Mouse (Mus musculus) left cerebral cortex, postnatal 4 days (tissue): ENCODE data around the gene Smtn. TPM values are rescaled to one million over a fixed set of nuclear protein-coding genes. Genes with fewer than 3 reads are reported as not detected.

ENCODE experiments used
- DNase-seq: peaks from one replicate; pipeline ENCODE4 v3.0.0-alpha.2; 2022
- intact Hi-C: fragments of 180-260 bp; cut with DNase I; formaldehyde crosslinking; loops from one replicate; pipeline ENCODE4 v1.15.1; 2025
- total RNA-seq, 2 experiments: library from RNA; stranded (reverse); gene quantifications; 2 replicates each; pipeline ENCODE4 v1.2.3; 2021

Smtn gene
- 10 to 100 TPM; 15.0 to 17.6 TPM for total RNA-seq

DNA sequence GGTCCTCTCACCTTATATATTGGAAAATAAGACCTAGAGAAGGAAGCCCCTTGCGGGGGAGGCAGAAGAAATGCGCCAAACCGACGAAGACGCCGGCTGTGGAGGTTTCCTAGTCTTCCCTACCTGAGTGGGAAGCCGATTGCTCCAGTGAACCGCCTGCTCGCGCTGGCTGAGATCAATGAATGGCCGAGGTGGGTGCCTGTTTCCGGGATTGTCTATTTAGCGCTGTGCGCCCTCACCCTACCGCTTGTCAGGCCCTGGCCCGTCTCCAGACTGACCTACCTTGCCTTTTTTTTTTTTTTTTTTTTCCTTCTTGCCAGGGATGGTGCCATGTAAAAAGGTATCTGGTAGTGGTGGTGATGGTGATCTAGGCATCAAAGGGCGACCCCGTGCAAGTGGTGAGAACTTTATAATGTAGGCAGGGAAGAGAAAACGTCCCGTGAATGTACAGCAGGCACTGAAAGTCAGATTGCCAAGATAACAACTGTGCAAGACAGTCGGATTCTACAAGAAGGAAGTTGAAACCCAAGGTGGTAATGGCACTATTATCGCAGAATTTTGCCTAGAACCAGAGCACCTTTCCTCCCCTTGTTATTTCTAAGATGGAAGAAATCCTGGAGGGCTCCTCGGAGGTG is at the start of gene Smtn:
Gene Smtn (minus strand): TSS at position 162 of the 635 bp plus-strand sequence.
- intact Hi-C loops, result no loop called here
- DNase-seq, result no peak

DNA sequence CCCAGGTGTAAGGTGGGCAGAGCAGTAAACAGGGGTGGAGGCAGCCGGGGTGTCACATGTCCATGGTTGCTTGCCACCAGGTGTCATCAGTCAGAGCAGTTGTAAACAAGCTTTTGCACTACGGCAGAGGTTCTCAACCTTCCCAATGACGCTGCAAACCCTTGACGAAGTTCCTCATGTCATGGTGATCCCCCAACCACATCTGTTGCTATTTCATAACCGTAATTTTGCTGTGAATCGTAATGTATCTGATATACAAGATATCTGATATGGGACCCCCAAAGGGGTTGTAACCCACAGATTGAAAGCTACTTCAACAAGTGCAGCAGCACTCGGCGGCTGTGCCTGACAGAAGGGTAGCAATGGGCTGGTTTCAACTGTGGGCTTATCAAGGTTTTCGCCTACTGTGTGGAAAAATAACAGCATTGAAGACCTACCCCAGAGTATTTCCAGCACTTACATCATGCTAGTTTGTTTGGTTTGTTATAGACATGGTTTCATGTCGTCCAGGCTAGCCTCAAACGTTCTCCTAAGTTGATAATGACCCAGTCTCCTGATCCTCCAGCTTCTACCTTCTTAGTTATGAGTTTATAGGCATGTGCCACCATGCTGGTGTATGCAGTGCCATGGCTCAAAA is 47.7 kb upstream of the Smtn start:
- intact Hi-C loops, result no loop called here
- DNase-seq, result no peak

DNA sequence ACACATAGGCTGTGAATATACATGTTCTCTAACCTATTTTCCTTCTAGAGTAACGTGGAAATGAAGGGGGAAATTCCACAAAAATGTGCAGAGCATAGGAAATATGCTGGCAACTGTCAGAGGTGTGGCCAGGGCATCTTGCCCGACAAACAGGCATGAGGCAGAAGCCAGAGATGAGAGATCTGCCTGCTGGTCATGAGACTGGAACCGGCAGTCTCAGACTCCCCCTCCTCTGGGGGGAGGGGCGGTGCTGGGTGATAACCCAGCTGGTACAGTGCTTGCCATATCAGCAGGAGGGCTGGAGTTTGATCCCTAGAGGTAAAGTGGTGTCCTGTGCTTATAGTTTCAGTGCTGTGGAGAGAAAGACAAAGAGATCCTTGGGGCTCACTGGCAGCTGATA is 46.9 kb upstream of the Smtn start:
- intact Hi-C loops, result no loop called here
- peak; percentile 32 for DNase-seq

DNA sequence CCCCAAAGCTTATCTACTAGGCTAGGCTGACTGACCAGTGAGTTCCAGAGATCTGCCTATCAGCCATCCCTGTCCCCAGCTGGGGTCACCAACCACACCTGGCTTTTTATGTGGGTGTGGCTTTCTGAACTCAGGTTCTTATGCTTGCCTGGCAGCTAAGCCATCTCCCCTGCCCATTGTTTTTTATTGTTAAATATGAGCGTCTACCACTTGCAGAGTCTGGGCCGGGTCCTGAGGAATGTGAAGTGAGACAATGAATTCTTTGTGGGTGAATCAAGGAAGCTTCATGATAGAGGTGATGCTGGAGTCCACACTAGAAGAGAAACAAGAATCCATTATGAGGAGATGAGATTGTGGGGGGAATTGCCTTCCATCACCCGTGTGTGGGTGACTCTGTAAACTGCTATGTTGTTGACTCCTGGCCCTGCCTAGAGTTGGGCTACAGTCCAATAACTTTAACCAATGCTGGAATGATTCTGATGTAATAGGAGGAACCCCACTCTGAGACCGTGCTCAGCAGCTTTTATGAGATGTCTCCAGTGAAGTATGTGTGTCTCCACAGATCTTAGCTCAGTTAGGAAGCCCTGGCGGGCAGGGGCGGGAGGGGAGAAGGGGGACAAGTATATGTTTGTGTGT is 45.7 kb upstream of the Smtn start:
- no peak for DNase-seq
- intact Hi-C loops, result no loop called here

DNA sequence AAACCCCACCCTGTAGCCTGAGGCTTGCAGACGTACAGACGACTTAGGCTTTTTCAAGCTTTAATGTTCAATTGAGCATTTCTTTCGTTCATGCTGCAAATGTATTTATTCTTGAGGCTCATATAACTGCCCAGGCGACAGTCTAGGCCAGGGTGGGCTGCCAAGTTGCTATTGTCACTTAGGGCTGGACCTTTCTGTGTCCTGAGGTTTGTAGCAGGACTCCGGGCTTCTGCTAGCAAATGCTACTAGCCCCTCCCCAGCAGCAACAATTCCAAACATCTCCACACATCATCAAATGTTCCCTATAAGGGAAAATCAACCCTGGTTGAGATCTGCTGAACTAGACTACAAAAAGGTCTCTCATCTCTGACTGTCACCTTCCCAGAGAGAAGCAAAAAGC is 42.7 kb upstream of the Smtn start:
- no peak for DNase-seq
- intact Hi-C loops, result no loop called here

DNA sequence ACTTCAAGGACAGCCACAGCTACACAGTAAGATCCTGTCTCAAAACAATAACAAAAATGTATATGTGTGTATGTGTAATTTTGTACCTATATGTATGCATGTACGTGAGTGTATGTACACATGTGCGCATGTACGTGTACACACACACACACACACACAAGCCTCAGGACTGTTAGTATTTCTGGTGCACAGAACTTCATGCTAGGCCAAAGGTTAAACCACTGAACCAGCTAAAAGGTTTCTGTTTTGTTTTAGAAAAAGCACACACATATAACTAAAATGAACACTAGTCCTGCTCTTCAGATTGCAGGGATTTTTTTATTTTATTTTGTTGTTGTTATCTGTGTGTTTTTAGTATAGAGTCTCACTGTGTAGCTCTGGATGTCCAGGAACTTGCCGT is 41.5 kb upstream of the Smtn start:
- no peak for DNase-seq
- intact Hi-C loops, result no loop called here

DNA sequence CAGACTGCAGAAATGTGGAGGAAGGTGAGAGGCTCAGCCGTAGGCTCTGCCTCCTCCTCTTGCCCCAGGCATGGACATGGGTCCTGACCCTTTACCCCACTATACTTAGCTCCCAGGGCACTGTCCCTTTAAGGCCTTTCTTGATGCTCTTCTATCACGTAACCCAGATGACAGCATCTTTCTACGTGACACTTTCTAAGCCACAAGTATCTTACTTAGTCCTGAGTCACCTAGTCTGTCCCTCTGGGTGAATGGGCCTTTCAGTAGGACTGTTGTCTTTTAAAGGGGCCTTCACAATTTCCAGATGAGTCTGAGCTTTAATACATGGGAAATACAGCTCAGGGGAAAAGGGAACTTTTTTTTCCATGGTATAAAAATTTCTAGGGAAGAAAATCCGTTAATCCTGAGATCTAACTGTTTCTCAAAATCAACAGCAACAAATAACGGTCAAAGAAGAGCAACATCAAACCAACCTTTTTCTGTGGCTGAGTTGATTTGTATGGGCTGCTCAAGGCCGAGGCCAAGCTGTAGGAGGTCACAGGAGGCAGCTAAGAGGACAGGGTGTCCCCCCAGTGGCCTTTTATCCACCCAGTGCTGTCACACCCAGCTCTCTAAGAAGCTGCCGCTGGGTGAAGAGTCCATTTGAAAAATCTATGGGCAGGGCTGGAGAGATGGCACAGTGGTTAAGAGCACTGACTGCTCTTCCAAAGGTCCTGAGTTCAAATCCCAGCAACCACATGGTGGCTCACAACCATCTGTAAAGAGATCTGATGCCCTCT is 40.1 kb upstream of the Smtn start:
- intact Hi-C loops, result no loop called here
- no peak for DNase-seq

DNA sequence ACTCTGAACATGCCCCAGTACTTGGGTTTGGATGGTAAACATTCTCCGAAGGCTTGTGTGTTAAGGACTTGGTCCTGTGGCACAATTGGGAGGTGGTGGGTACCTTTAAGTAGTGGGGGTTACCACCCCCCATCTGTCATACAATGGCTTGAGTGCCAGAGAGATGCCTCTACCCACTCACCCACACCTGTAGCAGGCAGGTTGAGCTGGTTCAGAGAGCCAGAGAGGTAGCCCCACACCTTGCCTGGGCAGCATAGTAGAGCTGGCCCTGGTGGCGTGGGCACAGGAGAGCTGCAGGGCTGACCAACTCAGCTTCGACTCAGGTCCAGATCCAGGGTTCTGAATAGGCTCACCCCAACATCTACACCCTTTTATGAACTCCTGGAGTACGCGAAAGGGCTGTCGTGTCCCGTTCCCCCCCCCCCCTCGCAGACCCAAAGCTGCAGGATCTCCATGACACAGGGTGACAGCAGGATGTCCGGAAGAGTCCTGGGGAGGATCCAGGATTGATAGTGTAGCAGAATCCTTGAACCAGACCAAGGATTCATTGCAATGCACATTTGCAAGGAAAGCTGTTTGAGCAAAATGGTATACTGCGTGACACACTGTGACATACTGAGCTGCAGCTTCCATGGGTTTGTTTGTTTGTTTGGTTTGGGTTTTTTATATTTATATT is 37.8 kb upstream of the Smtn start:
- DNase-seq, result no peak
- intact Hi-C loops, result no loop called here

DNA sequence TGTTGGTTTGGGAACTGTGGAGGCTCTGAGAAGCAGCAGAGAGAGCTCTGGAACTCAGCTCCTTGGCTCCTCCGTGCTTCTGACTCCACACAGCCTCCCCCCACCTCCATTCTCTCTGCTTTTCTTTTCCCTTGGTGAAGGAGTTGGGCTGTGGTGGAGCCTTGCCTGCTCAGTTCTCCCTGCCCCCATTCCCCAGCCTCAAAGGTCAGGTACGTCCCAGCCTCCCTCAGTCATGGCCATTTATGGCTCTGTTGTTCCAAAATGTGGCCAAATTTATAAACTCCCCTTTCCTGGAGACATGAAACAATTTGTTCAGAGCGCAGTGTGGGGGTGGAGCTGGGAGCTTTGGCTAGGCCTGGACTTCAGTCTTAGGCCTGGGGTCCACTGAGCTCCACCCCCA is 34.8 kb upstream of the Smtn start:
- DNase-seq, result no peak
- intact Hi-C loops, result no loop called here

DNA sequence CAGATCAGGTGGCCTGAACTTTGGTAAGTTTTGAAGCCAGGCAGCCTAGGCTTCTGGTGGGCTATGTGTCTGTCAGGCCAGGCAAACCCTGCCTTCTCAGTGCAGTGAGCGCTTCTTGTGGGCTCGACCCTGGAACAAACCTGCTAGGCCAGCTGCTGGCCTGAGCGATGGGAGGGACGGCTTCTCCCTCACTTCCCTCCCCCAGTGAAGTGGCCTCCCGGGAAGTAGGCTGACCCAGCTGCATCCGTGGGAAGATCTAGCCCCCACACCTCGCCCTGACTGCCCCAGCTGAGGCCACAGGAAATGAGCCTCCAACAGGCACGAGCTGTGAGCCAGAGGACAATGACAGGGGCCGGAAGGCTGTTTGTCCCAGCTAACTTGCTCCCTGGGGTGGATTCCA is 32.7 kb upstream of the Smtn start:
- peak; percentile 12 for DNase-seq
- intact Hi-C loops, result no loop called here

DNA sequence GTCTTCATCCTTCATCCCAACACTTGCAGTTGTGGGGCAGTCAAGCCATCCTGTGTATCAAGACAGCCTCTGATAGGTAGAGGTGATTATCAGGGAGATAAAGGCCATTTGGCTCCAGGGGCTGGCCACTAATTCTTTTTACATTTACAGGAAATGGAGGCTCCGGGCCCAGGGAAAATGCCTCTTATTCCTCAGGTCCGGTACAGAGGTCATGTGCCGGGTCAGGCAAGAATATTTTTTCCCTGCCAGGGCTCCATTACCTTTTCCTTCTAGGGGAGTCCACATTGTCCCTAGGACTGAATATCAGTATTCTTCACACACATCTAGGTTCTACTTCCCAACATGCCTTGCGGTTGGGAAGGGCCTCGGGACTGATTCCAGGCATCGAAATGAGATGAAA is 31.8 kb upstream of the Smtn start:
- intact Hi-C loops, result no loop called here
- no peak for DNase-seq

DNA sequence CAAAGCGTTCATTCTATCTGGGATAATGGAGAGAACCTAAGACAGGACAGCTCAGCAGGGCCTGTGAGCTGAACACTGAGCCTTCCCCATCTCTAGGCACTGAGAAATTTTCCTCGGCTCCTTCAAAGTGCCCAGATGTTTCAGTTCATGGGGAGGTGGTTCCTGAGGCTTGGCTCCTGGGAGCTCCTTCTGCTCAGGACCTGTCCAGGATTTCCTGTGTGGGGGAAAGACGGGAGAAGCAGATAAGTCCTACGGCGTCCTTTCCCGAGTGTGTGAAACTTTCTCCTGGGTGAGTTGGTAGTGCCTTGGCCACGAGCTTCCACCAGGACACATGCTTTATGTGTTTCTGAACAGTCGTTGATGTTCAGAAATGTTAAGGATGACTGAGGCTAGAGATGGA is 29.9 kb upstream of the Smtn start:
- DNase-seq, result no peak
- intact Hi-C loops, result no loop called here

DNA sequence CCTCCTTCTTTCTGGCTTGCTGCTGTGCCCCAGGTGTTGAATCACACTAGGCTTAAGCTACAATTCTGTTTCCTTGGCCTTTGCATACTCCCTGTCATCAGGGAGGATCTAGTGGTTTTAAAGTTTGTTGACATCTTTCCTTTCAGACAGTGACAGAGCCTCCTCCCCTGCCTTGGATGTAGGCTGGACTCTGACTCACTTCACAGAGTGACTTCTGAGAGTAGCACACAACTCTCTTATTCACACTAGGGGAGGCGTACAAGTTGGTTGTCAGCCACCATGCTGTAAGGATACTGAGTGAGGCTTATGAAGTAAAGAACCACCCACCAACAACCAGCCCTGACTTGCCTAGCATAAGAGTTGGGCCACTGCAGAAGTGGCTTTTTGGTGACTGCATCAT is 27.5 kb upstream of the Smtn start:
- intact Hi-C loops, result no loop called here
- no peak for DNase-seq

DNA sequence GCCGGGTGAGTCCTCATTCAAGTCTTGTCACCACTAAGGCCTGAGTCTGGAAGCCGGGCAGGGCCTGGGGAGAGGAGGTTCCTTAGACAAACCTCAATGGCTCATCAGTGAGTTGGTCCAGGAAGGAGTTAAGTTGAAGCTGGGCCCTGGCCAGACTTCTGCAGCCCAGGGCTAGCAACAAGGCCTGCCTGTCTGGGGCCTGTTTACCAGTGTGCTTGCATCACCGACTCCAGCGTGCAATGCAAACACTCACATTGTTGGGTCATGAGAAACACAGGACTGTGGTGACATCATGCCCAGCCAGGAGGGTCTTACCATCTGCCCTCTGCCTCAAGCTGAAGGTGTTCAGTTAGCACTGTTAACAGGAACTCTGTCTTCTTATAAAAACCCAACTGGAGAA is 25.6 kb upstream of the Smtn start:
- DNase-seq, result no peak
- intact Hi-C loops, result no loop called here

DNA sequence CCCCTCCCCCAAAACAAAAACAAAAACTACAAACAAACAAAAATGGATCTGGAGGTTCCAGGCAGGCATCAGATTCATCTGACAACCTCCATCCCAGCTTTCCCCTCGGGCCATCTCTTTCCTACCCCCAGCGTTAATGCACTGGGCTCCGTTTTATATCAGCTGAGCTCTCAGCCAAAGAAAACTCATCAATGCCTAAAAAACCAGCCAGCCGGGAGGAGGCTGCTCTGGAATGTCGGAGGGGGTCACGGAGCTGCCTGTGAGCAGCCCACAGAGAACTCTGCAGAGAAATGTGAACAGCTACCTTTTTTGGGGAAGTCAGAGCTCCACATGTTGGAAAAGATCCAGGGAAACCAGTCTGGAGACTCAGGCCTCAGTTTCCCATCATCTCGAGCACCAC is 24.0 kb upstream of the Smtn start:
- no peak for DNase-seq
- intact Hi-C loops, result no loop called here

DNA sequence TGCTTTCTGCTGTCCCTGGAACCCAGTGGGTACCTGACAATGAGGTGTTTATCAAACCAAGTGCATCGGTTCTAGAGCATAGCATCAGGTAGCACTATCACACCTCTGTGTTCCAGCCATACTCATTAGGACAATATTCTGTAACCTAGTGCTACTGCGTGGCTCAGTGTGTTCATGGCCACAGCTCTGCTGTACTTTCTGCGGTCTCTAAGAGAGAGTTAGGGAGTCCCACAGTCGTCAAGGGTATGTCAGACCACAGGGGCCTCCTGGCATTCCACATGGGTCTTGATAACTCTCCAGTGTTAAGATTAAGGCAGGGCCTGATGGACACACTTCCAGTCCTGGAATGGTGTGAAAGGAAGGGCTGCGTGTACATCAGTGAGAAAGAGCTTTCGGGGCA is 23.4 kb upstream of the Smtn start:
- DNase-seq, result no peak
- intact Hi-C loops, result no loop called here

DNA sequence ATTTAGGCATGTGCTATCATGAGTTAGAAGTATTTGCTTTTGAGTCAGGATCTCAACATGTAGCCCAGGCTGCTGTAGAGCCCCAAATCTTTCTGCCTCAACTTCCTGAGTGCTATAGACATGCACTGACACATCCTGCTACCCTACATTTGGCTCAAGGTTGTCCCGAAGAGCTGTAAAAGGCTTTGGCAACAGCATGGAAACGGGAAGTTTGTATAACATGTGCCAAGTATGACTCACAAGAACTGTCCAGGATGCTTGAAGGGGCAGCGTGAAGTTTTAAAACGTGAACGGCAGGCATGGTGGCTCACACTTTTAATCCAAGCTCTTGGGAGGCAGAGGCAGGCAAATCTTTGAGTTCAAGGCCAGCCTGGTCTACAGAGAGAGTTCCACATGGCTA is 19.8 kb upstream of the Smtn start:
- intact Hi-C loops, result no loop called here

DNA sequence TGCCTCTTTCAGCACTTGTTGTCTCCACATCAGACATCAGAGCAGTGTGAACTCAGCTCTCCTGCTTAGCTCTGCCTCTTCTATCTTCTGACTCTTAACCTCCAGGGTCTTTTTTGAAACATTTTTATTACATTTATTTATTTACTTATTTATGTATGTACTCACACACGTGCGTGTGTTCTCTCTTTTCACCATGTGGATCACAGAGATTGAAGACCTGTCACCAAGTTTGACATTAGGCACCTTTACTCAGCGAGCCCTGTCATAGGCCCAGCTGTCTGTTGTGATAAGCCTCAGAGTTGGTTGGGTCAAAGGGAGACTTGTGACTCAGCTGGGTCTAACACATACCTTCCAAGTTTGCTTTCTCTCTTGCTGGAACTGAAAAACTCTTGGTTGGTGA is 17.4 kb upstream of the Smtn start:
- intact Hi-C loops, result loop anchor here (10.0 kb wide), 1 partner anchor 67 kb away; no protein-coding TSS in a partner anchor
- no peak for DNase-seq

More for the DNA sequence above, 19.8 kb upstream of the Smtn start:
- no peak for DNase-seq

DNA sequence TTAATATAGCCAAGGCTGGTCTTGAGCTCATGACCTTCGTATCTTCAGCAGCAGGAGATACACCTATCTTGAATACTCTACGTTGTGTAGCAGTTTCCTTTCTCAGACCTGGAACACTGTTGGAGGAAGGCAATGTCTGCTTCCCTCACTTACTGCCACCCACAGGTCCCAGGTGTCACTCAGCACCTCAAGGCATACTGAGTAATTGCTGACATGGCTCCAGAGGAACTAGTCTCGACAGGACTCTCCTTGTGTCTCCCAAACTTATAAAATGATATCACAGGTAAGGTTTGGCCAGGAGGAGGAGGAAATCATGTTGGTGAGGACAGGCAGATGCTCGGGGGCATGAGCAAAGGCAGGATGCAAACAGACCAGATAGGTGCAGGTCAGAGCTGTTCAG is 14.6 kb upstream of the Smtn start:
- DNase-seq, result no peak
- intact Hi-C loops, result loop anchor here (10.0 kb wide), 1 partner anchor 70 kb away; no protein-coding TSS in a partner anchor

DNA sequence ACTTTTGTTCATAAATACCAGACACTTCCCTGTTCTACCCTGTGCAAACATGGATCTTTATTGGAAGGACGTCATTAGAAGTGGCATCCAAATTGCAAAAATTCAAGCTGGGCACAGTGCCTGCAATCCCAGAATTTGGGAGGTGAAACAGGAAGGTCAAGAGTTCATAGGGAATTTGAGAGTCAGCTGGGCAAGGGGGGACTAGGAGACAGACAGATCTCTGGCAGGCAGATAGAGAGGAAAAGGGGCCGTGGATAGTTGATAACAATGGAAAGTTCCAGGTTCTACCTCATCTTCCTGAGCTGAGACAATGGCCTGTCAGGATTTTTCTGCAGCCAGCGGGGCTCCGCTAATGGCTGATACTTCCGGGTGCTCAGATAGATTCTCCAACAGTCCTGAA is 9.4 kb upstream of the Smtn start:
- intact Hi-C loops, result loop anchor here (10.0 kb wide), 1 partner anchor 75 kb away; no protein-coding TSS in a partner anchor
- DNase-seq, result no peak
